Mouse (Mus musculus): ENCODE data around the gene Bcl2. TPM values are rescaled to one million over a fixed set of nuclear protein-coding genes. Genes with fewer than 3 reads are reported as not detected.
A peak's percentile ranks its signal among the peaks of the same experiment; 100 is the strongest.

The Bcl2 gene
- polyA plus RNA-seq, 1 experiment from 2014 or later: 6.7 TPM

DNA sequence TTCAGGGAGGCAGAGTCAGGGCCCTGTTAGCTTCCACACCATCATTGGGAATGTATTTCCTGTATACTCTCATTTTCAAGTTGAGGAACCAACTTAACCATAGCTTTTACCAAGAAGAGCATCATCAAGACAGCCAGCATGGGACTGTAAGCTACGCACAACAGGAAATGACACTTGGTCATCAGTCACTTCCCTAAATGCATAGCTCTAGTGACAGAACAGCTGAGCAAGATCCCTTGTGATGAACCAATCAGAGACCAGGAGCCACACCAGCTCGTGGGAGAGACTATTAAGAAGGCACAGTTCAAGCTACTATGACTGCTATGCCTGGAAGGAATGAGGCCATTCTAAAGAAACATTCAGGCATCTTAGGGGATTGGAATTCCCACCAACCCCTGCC, 132.3 kb downstream of the Bcl2 start:
- WGBS: 68% methylated on average over 2 of the region's 2 CpGs
- ATAC-seq (ENCODE audit: extremely low read depth, insufficient number of reproducible peaks, low FRiP score, low TSS enrichment): no peak
- H3K4me1 ChIP-seq: peaks cover 10% of the 10 kb centered on the region

DNA sequence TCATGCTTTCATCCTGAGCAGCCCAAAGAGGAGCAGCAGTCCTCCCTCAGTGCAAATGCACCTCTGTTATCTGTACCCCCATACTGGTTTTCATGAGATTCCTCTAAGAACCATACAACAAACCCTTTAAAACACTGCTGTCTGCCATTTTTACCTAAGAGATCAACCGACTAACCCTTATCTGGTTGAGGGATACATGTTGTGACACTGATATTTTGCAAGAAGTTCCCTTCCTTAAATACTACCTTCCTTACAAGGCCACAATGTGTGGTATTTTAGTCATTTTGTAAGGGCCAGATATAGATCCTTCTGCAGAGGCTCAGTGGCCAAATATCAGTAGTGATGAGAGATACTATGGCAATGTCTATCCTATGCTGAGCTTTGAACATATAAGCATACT, 134.3 kb downstream of the Bcl2 start:
- Histone ChIP-seq H3K4me2 (no peak overlapping the region), H3K27ac (replicated peaks) (no peak overlapping the region), H3K27me3 (replicated peaks) (no peaks in the 10 kb centered on the region), H3K4me3 (no peak overlapping the region), H3K9me3 (no peaks in the 10 kb centered on the region), H3K9ac (no peak overlapping the region), H3K4me1 (peaks cover 10% of the 10 kb centered on the region), H3K36me3 (no peaks in the 10 kb centered on the region)
- ATAC-seq (ENCODE audit: extremely low read depth, insufficient number of reproducible peaks, low FRiP score, low TSS enrichment): no peak
- WGBS: 55% methylated on average over 1 of the region's 1 CpGs

More for the DNA sequence above, 132.3 kb downstream of the Bcl2 start:
- H3K9me3 ChIP-seq: no peaks in the 10 kb centered on the region
- no peak overlapping the region for H3K4me2 ChIP-seq
- no peak overlapping the region for H3K9ac ChIP-seq
- no peaks in the 10 kb centered on the region for H3K27me3 ChIP-seq (replicated peaks)
- no peaks in the 10 kb centered on the region for H3K36me3 ChIP-seq
- H3K27ac ChIP-seq (replicated peaks): no peak overlapping the region
- H3K4me3 ChIP-seq: no peak overlapping the region

DNA sequence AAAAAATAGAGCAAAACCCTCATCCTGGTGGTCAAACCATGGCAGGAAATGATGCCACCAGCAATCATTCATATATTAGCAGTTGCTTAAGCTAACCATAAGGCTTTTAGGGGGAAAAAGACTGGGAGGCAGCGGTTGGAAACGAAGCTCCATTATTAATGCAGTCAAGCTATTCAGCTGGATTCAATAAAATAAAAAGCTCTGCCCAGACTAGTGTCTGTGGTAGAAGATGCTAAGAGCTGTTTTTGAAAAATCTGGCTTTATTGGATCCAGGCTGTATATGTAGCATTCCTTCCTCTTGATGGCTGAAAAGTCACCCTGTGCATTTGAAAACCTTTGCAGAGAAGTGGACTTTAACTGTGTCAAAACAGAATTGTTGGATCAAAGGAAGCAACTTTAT, 141.6 kb downstream of the Bcl2 start:
- Histone ChIP-seq H3K27me3 (replicated peaks) (no peaks in the 10 kb centered on the region), H3K9ac (no peak overlapping the region), H3K4me1 (peaks cover 19% of the 10 kb centered on the region), H3K36me3 (no peaks in the 10 kb centered on the region), H3K27ac (replicated peaks) (no peak overlapping the region), H3K4me2 (no peak overlapping the region), H3K9me3 (no peaks in the 10 kb centered on the region), H3K4me3 (no peak overlapping the region)
- no peak for ATAC-seq (ENCODE audit: extremely low read depth, insufficient number of reproducible peaks, low FRiP score, low TSS enrichment)
- 80% methylated on average over 2 of the region's 2 CpGs for WGBS

DNA sequence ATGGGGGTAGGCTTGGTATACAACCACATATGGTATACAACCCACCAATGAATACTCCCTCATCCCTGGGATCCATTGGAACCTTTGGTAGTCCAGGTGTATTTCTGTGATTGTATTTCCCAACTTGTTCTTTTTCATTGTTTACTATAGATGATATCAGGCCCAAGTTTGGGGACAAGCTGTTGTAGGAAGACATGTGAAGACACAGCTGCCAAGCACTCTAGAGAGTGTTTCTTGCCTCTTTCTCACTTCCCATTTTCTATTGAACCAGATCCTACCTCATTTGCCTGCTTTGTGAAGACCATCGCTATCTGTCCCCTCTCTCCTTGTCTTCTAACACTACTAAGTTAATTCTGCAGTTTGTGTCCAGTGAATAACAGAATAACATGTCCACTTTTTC, 143.2 kb downstream of the Bcl2 start:
- H3K36me3 ChIP-seq: no peaks in the 10 kb centered on the region
- H3K4me2 ChIP-seq: no peak overlapping the region
- no peaks in the 10 kb centered on the region for H3K9me3 ChIP-seq
- H3K4me3 ChIP-seq: no peak overlapping the region
- H3K27ac ChIP-seq (replicated peaks): no peak overlapping the region
- no peaks in the 10 kb centered on the region for H3K27me3 ChIP-seq (replicated peaks)
- no peak overlapping the region for H3K9ac ChIP-seq
- peaks cover 19% of the 10 kb centered on the region for H3K4me1 ChIP-seq
- WGBS: 74% methylated on average over 1 of the region's 1 CpGs
- no peak for ATAC-seq (ENCODE audit: extremely low read depth, insufficient number of reproducible peaks, low FRiP score, low TSS enrichment)

DNA sequence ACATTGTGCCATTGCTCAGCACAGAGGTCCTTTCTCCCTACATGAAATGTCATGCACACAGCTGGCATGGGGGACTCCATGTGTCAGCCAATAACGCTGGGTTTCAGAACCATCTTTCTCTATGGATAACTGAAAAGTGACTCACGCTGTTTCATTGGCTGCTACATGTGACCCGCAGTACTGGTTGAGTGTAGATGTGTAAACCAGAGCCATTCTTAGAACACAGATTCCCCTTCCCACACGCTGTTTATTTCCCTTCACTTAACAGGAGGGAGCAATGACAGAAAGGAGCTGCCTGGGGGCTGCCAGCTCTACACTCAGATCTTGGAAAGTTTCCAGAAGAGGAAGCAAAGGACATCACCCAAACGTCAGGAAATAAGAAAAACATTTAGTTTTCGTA, 143.7 kb downstream of the Bcl2 start:
- H3K4me3 ChIP-seq: no peak overlapping the region
- no peaks in the 10 kb centered on the region for H3K9me3 ChIP-seq
- H3K36me3 ChIP-seq: no peaks in the 10 kb centered on the region
- peaks cover 19% of the 10 kb centered on the region for H3K4me1 ChIP-seq
- 33% methylated on average over 6 of the region's 6 CpGs for WGBS
- H3K4me2 ChIP-seq: no peak overlapping the region
- H3K27me3 ChIP-seq (replicated peaks): no peaks in the 10 kb centered on the region
- H3K9ac ChIP-seq: no peak overlapping the region
- no peak for ATAC-seq (ENCODE audit: extremely low read depth, insufficient number of reproducible peaks, low FRiP score, low TSS enrichment)
- H3K27ac ChIP-seq (replicated peaks): peak overlapping the region; percentile 41

DNA sequence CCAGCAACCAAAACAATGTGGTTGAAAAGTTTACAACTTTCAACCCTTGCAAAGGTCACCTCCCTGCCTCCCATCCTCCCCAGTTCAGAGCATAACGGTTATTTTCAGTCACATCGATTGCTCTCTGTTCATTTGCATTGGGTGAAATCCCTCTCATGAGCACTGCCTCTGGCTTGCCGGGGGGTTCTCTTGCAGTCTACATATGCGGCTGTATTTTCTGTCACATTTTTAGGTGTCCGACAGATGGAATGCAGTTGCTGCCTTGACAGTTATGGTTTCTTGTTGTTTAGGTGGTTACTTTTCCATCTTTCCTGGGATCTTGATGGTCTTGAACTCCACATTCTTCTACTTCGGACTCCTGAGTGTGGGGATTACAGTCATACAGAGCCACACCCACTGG, 144.4 kb downstream of the Bcl2 start:
- H3K9ac ChIP-seq: no peak overlapping the region
- H3K4me3 ChIP-seq: no peak overlapping the region
- no peaks in the 10 kb centered on the region for H3K9me3 ChIP-seq
- H3K4me2 ChIP-seq: no peak overlapping the region
- no peaks in the 10 kb centered on the region for H3K36me3 ChIP-seq
- no peak overlapping the region for H3K27ac ChIP-seq (replicated peaks)
- H3K27me3 ChIP-seq (replicated peaks): no peaks in the 10 kb centered on the region
- peaks cover 19% of the 10 kb centered on the region for H3K4me1 ChIP-seq
- WGBS: 66% methylated on average over 6 of the region's 6 CpGs
- no peak for ATAC-seq (ENCODE audit: extremely low read depth, insufficient number of reproducible peaks, low FRiP score, low TSS enrichment)

DNA sequence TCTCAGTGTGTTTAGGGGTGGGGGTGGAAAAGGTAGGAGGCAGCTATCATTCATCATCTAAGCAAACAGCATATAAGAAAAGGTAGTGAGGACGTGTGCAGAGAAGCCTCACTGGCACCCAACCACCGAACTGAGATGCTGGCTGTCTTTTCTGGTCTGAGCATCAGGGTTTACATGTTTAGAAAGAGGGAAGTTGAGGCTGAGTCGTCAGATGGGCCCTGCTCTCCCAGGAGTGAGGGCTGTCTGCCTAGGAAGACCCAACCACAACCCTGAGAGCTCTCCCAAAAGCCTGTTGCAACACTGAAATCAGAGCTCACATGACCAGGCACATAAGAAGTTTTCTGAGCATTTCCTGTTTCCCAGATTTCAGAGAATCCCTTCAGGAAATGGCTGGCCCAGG, 145.2 kb downstream of the Bcl2 start:
- Histone ChIP-seq H3K4me1 (peaks cover 16% of the 10 kb centered on the region), H3K9ac (no peak overlapping the region), H3K4me3 (no peak overlapping the region), H3K9me3 (no peaks in the 10 kb centered on the region), H3K27ac (replicated peaks) (no peak overlapping the region), H3K27me3 (replicated peaks) (no peaks in the 10 kb centered on the region), H3K36me3 (no peaks in the 10 kb centered on the region), H3K4me2 (no peak overlapping the region)
- WGBS: 55% methylated on average over 3 of the region's 3 CpGs
- ATAC-seq (ENCODE audit: extremely low read depth, insufficient number of reproducible peaks, low FRiP score, low TSS enrichment): no peak

DNA sequence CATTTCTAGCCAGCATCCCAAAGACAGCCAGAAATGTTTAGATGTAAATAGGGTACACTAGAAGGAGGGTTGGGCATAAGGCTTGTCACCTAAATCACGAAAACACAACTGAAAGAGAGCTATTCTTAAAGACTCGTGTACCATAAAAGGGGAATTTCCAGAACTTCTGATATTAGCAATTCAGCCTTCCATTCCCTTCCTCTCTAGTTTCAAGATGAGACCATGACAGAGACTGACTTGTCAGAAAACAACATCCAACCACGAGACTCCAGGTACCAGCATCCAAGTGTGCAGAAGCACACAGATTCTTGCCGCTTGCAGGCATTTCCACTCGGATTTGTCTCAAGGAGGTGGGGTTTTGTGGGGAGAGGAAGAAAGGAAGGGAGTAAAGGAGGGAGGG, 146.6 kb downstream of the Bcl2 start:
- Histone ChIP-seq H3K4me1 (peaks cover 16% of the 10 kb centered on the region), H3K4me2 (no peak overlapping the region), H3K27ac (replicated peaks) (no peak overlapping the region), H3K36me3 (no peaks in the 10 kb centered on the region), H3K4me3 (no peak overlapping the region), H3K27me3 (replicated peaks) (no peaks in the 10 kb centered on the region), H3K9ac (no peak overlapping the region), H3K9me3 (no peaks in the 10 kb centered on the region)
- no peak for ATAC-seq (ENCODE audit: extremely low read depth, insufficient number of reproducible peaks, low FRiP score, low TSS enrichment)
- 69% methylated on average over 5 of the region's 5 CpGs for WGBS

DNA sequence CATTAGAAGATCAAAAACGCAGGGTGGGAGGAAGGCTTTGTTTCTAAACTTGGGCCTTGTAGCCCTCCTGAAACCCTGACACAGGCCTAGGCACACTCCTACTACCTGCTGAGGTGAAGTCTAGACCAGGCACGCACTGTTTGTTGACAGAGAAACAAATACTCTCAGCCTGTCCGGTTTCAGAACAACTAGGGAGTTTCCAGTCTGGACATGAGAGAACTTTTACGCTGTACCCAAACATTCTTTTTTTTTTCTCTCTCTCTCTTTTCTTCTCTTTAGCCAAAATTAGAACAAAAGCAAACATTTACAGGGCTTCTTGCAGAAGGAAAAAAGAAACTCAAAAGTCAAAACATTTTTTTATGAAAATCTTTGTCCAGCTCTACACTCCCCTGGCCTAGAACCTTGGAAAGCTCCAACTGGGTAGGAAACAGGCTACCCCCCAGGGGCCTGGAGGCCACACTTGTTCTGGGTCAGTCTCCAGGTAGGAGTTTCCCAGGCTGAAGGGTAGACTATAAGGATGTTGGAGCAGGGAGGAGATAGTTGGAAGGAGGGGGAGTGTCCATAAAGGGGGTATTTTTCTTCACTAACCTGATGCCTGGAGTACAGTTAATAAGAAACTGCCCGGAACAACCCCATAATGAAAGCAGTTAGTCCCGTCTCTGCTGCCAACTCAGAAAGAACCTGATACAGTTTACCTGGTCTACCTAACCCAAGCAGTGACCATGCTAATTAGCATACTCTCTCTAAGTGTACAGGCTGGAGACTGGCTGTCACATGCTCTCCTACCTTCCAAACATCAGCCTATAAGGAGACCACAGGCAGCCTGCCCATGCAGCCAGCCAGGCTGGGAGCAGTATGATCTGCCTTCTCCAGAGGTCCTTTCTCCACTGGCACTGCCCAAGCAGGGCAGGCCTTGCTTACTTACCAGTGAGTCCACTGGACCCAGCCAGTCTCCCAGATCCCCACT, 147.7 kb downstream of the Bcl2 start:
- no peak overlapping the region for H3K4me2 ChIP-seq
- no peak overlapping the region for H3K9ac ChIP-seq
- WGBS: 80% methylated on average over 6 of the region's 6 CpGs
- H3K9me3 ChIP-seq: no peaks in the 10 kb centered on the region
- H3K27me3 ChIP-seq (replicated peaks): no peaks in the 10 kb centered on the region
- peaks cover 21% of the 10 kb centered on the region for H3K4me1 ChIP-seq
- no peak overlapping the region for H3K27ac ChIP-seq (replicated peaks)
- H3K36me3 ChIP-seq: no peaks in the 10 kb centered on the region
- no peak; the same call in 1 of the 2 replicates for ATAC-seq (ENCODE audit: extremely low read depth, insufficient number of reproducible peaks, low FRiP score, low TSS enrichment)
- no peak overlapping the region for H3K4me3 ChIP-seq

DNA sequence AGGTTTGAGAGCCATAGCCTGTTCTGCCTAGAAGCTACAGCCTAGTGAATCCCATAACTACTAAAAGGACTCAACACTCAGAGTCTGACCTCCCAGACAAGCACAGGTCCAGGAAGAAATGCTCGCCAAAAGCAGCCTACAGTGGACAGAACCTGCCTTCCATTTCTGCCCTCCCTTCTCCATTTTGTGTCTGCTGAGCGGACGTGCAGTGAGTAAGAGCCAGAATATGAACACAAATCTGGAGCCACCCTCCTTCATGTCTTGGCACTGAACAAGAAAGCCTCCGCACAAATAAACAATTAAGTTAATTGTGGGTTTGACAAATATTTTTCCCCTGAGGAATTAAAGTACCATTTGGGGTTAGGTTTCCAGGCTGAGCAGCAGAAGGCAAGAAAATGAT, 148.8 kb downstream of the Bcl2 start:
- Histone ChIP-seq H3K4me3 (no peak overlapping the region), H3K4me2 (no peak overlapping the region), H3K9ac (no peak overlapping the region), H3K27me3 (replicated peaks) (no peaks in the 10 kb centered on the region), H3K27ac (replicated peaks) (no peak overlapping the region), H3K9me3 (no peaks in the 10 kb centered on the region), H3K36me3 (no peaks in the 10 kb centered on the region), H3K4me1 (peaks cover 25% of the 10 kb centered on the region)
- WGBS: 83% methylated on average over 4 of the region's 4 CpGs
- no peak for ATAC-seq (ENCODE audit: extremely low read depth, insufficient number of reproducible peaks, low FRiP score, low TSS enrichment)

DNA sequence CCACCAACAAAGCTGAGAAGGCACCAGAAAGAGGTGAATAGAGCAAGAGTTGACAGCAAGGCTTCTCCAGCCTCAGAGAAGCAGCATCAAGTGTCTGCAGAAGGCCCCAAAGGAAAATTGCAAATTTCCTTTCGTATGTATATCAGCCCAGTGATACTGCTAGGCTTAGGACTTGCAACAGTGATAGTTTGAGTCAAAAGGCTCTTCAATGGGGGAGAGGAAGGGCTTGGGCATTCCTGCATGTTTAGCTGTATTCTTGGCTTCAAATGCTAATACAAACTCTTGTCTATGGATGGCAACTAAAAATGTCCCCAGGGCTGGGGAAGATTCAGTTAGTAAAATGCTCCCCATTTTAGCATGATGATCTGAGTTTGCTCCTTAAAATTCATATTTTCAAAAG, 149.6 kb downstream of the Bcl2 start:
- Histone ChIP-seq H3K9ac (no peak overlapping the region), H3K27me3 (replicated peaks) (no peaks in the 10 kb centered on the region), H3K4me2 (no peak overlapping the region), H3K4me1 (peaks cover 22% of the 10 kb centered on the region), H3K36me3 (no peaks in the 10 kb centered on the region), H3K9me3 (no peaks in the 10 kb centered on the region), H3K27ac (replicated peaks) (no peak overlapping the region), H3K4me3 (no peak overlapping the region)
- no peak for ATAC-seq (ENCODE audit: extremely low read depth, insufficient number of reproducible peaks, low FRiP score, low TSS enrichment)
- WGBS: 56% methylated on average over 1 of the region's 1 CpGs

DNA sequence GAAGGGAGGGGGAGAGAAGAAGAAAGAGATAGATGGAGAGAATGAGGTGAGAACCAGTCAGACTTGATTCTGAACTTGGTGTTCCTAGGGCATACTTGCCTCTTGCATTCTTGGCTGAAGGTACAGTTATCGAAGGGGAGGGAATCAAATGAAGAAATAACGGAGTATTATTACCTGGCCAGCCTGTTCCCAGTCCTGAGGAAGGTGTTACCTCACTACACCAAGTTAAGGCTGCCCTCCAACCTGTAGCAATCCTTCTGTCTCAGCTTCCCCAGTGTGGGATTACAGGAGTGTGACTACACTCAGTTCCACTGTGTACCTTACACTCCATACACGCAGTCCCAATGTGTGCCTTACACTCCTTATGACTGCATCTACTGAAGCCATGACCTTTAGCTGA, 151.3 kb downstream of the Bcl2 start:
- H3K27me3 ChIP-seq (replicated peaks): no peaks in the 10 kb centered on the region
- peaks cover 28% of the 10 kb centered on the region for H3K4me1 ChIP-seq
- no peaks in the 10 kb centered on the region for H3K9me3 ChIP-seq
- no peak overlapping the region for H3K4me2 ChIP-seq
- no peak overlapping the region for H3K9ac ChIP-seq
- H3K36me3 ChIP-seq: no peaks in the 10 kb centered on the region
- no peak overlapping the region for H3K4me3 ChIP-seq
- ATAC-seq (ENCODE audit: extremely low read depth, insufficient number of reproducible peaks, low FRiP score, low TSS enrichment): no peak
- no peak overlapping the region for H3K27ac ChIP-seq (replicated peaks)
- 81% methylated on average over 3 of the region's 3 CpGs for WGBS

Measured in heart, embryonic 13.5 days (tissue).